Mouse (Mus musculus): ENCODE results near the gene Lrtm1. TPM values are rescaled to one million over a fixed set of nuclear protein-coding genes. Genes with fewer than 3 reads are reported as not detected.

Lrtm1 gene
- total RNA-seq, 1 experiment: not detected

DNA sequence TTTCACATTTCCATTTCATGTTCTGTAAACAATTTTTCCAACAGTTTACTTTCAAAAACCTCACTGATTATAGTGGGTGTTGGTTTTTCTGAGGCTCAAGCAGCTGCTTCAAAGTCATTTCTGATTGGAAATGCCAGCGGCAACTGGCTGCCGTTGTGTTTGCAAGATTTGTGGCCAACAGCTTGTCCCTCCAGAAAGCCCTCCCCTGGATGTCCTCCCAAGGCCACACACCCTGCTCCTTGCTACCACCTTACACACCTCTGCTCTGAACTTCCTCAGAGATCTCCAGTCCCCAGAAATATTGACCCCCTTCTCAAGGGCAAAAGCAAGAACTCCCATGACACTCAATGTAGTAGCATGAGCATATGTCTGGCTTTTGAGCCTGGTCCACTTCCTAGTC, 44.7 kb downstream of the Lrtm1 start:
- TF ChIP-seq HCFC1 (IDR thresholded peaks at IDR 0.05; ENCODE audit: borderline replicate concordance, insufficient read depth, low read length): no peak
- TF ChIP-seq ZNF384 (IDR thresholded peaks at IDR 0.05; ENCODE audit: low read depth, low read length): no peak
- no peak for TF ChIP-seq MAFK (IDR thresholded peaks at IDR 0.05; ENCODE audit: insufficient read depth, low read depth, low read length)
- TF ChIP-seq CHD2 (IDR thresholded peaks at IDR 0.05; ENCODE audit: low read depth, low read length): no peak
- no peak for TF ChIP-seq ZC3H11A (IDR thresholded peaks at IDR 0.05; ENCODE audit: borderline replicate concordance, low read depth, low read length)
- in situ Hi-C loops (cut with MboI; ENCODE audit: low sequenced_read_pairs in 2 of 2, unreplicated experiment in 2 of 2): no loop called here
- Histone ChIP-seq H3K9ac (ENCODE audit: insufficient read depth, low read depth, low read length, poor library complexity, severe bottlenecking) (no peak overlapping the region), H3K9me3 (ENCODE audit: control insufficient read depth, insufficient read depth, low read depth, low read length) (no peaks in the 10 kb centered on the region), H3K4me3 (ENCODE audit: insufficient read depth in 1 of 2, low read depth in 1 of 2, low read length in 2 of 2, poor library complexity in 1 of 2, severe bottlenecking in 1 of 2) (no peak overlapping the region), H3K4me1 (ENCODE audit: control insufficient read depth in 2 of 2, insufficient read depth in 2 of 2, low read length in 2 of 2, poor library complexity in 1 of 2) (no peaks in the 10 kb centered on the region), H3K27ac (ENCODE audit: insufficient read depth, low read depth, low read length, poor library complexity, severe bottlenecking) (no peak overlapping the region), H3K36me3 (ENCODE audit: control insufficient read depth, insufficient read depth, low read length, poor library complexity, severe bottlenecking) (no peaks in the 10 kb centered on the region)
- no peak for DNase-seq (ENCODE audit: low read depth, low spot score)

DNA sequence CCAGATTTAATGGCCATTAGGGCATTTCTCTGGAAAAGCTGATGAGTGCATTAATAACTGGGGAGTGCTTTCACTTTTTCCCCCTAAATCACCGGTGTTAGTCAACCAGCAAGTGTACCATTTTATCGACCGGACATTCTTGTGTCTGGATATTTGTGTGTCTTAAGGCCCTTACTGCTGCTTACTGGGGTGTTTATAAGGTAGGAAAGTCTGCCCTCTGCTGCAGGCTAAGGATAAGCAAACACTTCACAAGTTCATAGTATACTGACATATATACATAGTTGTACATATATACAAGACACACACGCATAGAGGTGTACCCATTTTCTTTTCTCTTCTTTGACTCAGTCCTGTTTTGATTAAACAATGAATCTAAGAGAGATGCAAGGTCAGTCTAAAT, 55.7 kb downstream of the Lrtm1 start:
- no peaks in the 10 kb centered on the region for H3K9me3 ChIP-seq (ENCODE audit: control insufficient read depth, insufficient read depth, low read depth, low read length)
- in situ Hi-C loops (cut with MboI; ENCODE audit: low sequenced_read_pairs in 2 of 2, unreplicated experiment in 2 of 2): no loop called here
- no peak for TF ChIP-seq CHD2 (IDR thresholded peaks at IDR 0.05; ENCODE audit: low read depth, low read length)
- TF ChIP-seq ZC3H11A (IDR thresholded peaks at IDR 0.05; ENCODE audit: borderline replicate concordance, low read depth, low read length): no peak
- TF ChIP-seq HCFC1 (IDR thresholded peaks at IDR 0.05; ENCODE audit: borderline replicate concordance, insufficient read depth, low read length): no peak
- TF ChIP-seq ZNF384 (IDR thresholded peaks at IDR 0.05; ENCODE audit: low read depth, low read length): no peak
- no peak for TF ChIP-seq MAFK (IDR thresholded peaks at IDR 0.05; ENCODE audit: insufficient read depth, low read depth, low read length)
- H3K9ac ChIP-seq (ENCODE audit: insufficient read depth, low read depth, low read length, poor library complexity, severe bottlenecking): no peak overlapping the region
- no peak overlapping the region for H3K27ac ChIP-seq (ENCODE audit: insufficient read depth, low read depth, low read length, poor library complexity, severe bottlenecking)
- no peaks in the 10 kb centered on the region for H3K36me3 ChIP-seq (ENCODE audit: control insufficient read depth, insufficient read depth, low read length, poor library complexity, severe bottlenecking)
- no peak overlapping the region for H3K4me3 ChIP-seq (ENCODE audit: insufficient read depth in 1 of 2, low read depth in 1 of 2, low read length in 2 of 2, poor library complexity in 1 of 2, severe bottlenecking in 1 of 2)
- no peak for DNase-seq (ENCODE audit: low read depth, low spot score)
- no peaks in the 10 kb centered on the region for H3K4me1 ChIP-seq (ENCODE audit: control insufficient read depth in 2 of 2, insufficient read depth in 2 of 2, low read length in 2 of 2, poor library complexity in 1 of 2)

DNA sequence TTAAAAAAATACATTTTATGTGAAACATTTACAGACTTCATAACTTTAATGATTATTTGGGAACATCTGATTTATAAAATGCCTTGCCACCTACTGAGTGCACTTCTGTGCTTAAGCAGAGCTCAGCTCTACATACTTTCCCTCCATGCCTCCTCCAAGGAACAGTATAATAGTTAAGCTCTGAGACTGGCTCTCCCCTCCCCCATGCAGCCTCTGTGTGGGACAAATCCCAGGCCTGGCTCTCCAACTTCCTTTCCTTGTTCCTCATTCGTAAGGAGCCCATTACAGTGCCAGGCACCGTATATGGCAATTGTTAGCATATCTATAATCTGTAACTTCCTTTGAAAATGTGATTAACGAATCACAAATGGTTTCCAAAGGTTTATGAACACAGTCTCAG, 59.4 kb downstream of the Lrtm1 start:
- in situ Hi-C loops (cut with MboI; ENCODE audit: low sequenced_read_pairs in 2 of 2, unreplicated experiment in 2 of 2): no loop called here
- Histone ChIP-seq H3K27ac (ENCODE audit: insufficient read depth, low read depth, low read length, poor library complexity, severe bottlenecking) (no peak overlapping the region), H3K9me3 (ENCODE audit: control insufficient read depth, insufficient read depth, low read depth, low read length) (no peaks in the 10 kb centered on the region), H3K4me3 (ENCODE audit: insufficient read depth in 1 of 2, low read depth in 1 of 2, low read length in 2 of 2, poor library complexity in 1 of 2, severe bottlenecking in 1 of 2) (no peak overlapping the region), H3K4me1 (ENCODE audit: control insufficient read depth in 2 of 2, insufficient read depth in 2 of 2, low read length in 2 of 2, poor library complexity in 1 of 2) (no peaks in the 10 kb centered on the region), H3K9ac (ENCODE audit: insufficient read depth, low read depth, low read length, poor library complexity, severe bottlenecking) (no peak overlapping the region), H3K36me3 (ENCODE audit: control insufficient read depth, insufficient read depth, low read length, poor library complexity, severe bottlenecking) (no peaks in the 10 kb centered on the region)
- TF ChIP-seq HCFC1 (IDR thresholded peaks at IDR 0.05; ENCODE audit: borderline replicate concordance, insufficient read depth, low read length) (no peak), CHD2 (IDR thresholded peaks at IDR 0.05; ENCODE audit: low read depth, low read length) (no peak), ZNF384 (IDR thresholded peaks at IDR 0.05; ENCODE audit: low read depth, low read length) (no peak), ZC3H11A (IDR thresholded peaks at IDR 0.05; ENCODE audit: borderline replicate concordance, low read depth, low read length) (no peak), MAFK (IDR thresholded peaks at IDR 0.05; ENCODE audit: insufficient read depth, low read depth, low read length) (no peak)
- no peak for DNase-seq (ENCODE audit: low read depth, low spot score)

DNA sequence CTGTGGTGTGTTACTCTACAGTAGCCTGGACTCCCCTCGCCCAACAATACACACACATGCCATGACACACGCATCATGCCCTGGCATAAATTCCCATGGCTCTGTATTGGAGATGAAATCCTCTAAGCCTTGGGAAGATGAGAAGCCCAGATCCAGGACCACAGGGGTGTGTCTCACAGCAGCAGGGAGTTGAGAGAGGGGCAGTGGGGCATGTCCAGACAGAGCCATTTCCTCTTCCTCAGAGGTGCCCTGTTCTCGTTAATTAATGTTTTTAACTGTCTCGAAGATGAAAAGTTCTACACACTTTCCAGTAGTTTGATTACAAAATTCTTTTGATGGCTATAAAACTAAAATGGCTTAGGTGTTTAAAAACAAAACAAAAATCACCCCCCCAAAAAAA, 62.2 kb downstream of the Lrtm1 start:
- H3K9me3 ChIP-seq (ENCODE audit: control insufficient read depth, insufficient read depth, low read depth, low read length): no peaks in the 10 kb centered on the region
- H3K9ac ChIP-seq (ENCODE audit: insufficient read depth, low read depth, low read length, poor library complexity, severe bottlenecking): no peak overlapping the region
- no peak for DNase-seq (ENCODE audit: low read depth, low spot score)
- in situ Hi-C loops (cut with MboI; ENCODE audit: low sequenced_read_pairs in 2 of 2, unreplicated experiment in 2 of 2): no loop called here
- TF ChIP-seq MAFK (IDR thresholded peaks at IDR 0.05; ENCODE audit: insufficient read depth, low read depth, low read length) (no peak), ZNF384 (IDR thresholded peaks at IDR 0.05; ENCODE audit: low read depth, low read length) (no peak), CHD2 (IDR thresholded peaks at IDR 0.05; ENCODE audit: low read depth, low read length) (no peak), ZC3H11A (IDR thresholded peaks at IDR 0.05; ENCODE audit: borderline replicate concordance, low read depth, low read length) (no peak), HCFC1 (IDR thresholded peaks at IDR 0.05; ENCODE audit: borderline replicate concordance, insufficient read depth, low read length) (no peak)
- no peaks in the 10 kb centered on the region for H3K36me3 ChIP-seq (ENCODE audit: control insufficient read depth, insufficient read depth, low read length, poor library complexity, severe bottlenecking)
- H3K4me1 ChIP-seq (ENCODE audit: control insufficient read depth in 2 of 2, insufficient read depth in 2 of 2, low read length in 2 of 2, poor library complexity in 1 of 2): no peaks in the 10 kb centered on the region
- H3K4me3 ChIP-seq (ENCODE audit: insufficient read depth in 1 of 2, low read depth in 1 of 2, low read length in 2 of 2, poor library complexity in 1 of 2, severe bottlenecking in 1 of 2): no peak overlapping the region
- H3K27ac ChIP-seq (ENCODE audit: insufficient read depth, low read depth, low read length, poor library complexity, severe bottlenecking): no peak overlapping the region

DNA sequence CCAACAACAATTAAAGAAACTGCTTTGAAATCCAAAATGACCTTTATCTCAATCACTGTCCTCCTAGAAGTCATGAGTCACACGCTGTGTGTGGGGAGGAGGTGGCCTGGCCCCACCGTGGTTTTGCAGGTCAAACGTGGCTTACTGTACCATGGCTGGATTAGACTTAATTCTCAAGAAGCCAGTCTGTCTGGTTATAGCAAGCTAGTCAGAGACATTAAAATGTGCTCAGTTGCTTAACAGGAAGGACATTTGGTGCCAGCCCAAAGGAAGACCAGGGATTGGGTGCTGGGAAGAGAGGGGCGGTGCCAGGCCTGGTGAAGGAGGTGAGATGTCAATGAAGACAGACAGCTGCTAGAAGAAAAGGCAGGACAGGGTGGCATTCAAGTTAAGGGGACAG, 62.6 kb downstream of the Lrtm1 start:
- in situ Hi-C loops (cut with MboI; ENCODE audit: low sequenced_read_pairs in 2 of 2, unreplicated experiment in 2 of 2): no loop called here
- Histone ChIP-seq H3K4me3 (ENCODE audit: insufficient read depth in 1 of 2, low read depth in 1 of 2, low read length in 2 of 2, poor library complexity in 1 of 2, severe bottlenecking in 1 of 2) (no peak overlapping the region), H3K36me3 (ENCODE audit: control insufficient read depth, insufficient read depth, low read length, poor library complexity, severe bottlenecking) (no peaks in the 10 kb centered on the region), H3K9ac (ENCODE audit: insufficient read depth, low read depth, low read length, poor library complexity, severe bottlenecking) (no peak overlapping the region), H3K27ac (ENCODE audit: insufficient read depth, low read depth, low read length, poor library complexity, severe bottlenecking) (no peak overlapping the region), H3K4me1 (ENCODE audit: control insufficient read depth in 2 of 2, insufficient read depth in 2 of 2, low read length in 2 of 2, poor library complexity in 1 of 2) (no peaks in the 10 kb centered on the region), H3K9me3 (ENCODE audit: control insufficient read depth, insufficient read depth, low read depth, low read length) (no peaks in the 10 kb centered on the region)
- DNase-seq (ENCODE audit: low read depth, low spot score): no peak
- TF ChIP-seq MAFK (IDR thresholded peaks at IDR 0.05; ENCODE audit: insufficient read depth, low read depth, low read length) (no peak), ZNF384 (IDR thresholded peaks at IDR 0.05; ENCODE audit: low read depth, low read length) (no peak), ZC3H11A (IDR thresholded peaks at IDR 0.05; ENCODE audit: borderline replicate concordance, low read depth, low read length) (no peak), CHD2 (IDR thresholded peaks at IDR 0.05; ENCODE audit: low read depth, low read length) (no peak), HCFC1 (IDR thresholded peaks at IDR 0.05; ENCODE audit: borderline replicate concordance, insufficient read depth, low read length) (no peak)
